12 mouse cellular contexts compared by ENCODE assay signal in the genomic region with DNA sequence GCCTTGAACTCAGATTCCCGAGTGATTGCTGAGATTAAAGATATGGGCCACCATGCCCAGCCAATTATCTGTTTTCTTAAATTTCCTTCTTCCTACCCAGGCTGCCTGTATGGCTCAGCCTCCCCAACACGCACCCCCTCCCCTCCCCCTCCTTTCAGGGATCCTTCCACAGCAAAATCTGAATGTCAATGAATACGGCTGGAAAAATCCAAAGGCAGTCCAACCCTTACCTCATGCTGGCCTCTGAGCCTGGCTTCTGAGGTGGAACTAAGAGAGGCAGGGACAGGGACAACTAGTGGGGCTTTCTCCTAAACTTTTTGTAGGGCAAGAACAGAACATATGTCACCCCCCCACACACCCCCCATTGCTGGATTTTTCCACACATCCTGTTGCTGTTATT. TPM values are rescaled to one million over a fixed set of nuclear protein-coding genes. Genes with fewer than 3 reads are reported as not detected.
"Had no signal": no experiment of that assay in that cellular context is flagged by ENCODE, and none has a peak within 500 bp of the region (broad histone marks: within the 10 kb centered on the region; RNA-seq: fewer than 3 reads in every experiment).

No protein-coding gene starts in this region.

- DNase-seq: layer of hippocampus, postnatal 36 days; liver; liver, embryonic 13.5 days; lung, postnatal 14 days; right cerebral cortex, postnatal 25 days; thymus, postnatal 36 days had no signal

- H3K27me3 ChIP-seq: midbrain, embryonic 13.5 days had no signal

- H3K9me3 ChIP-seq: limb, embryonic 12.5 days; liver, embryonic 13.5 days; lung, embryonic 15.5 days; midbrain, embryonic 13.5 days had no signal

- ATAC-seq: liver, postnatal 0 days; midbrain, embryonic 13.5 days had no signal

- H3K9ac ChIP-seq: limb, embryonic 12.5 days; liver, embryonic 13.5 days; liver, postnatal 0 days; lung, embryonic 15.5 days; midbrain, embryonic 13.5 days had no signal

- H3K4me2 ChIP-seq: limb, embryonic 12.5 days; liver, embryonic 13.5 days; lung, embryonic 15.5 days; midbrain, embryonic 13.5 days had no signal

- H3K36me3 ChIP-seq: limb, embryonic 12.5 days; liver, embryonic 13.5 days; lung, embryonic 15.5 days; midbrain, embryonic 13.5 days had no signal

- H3K4me3 ChIP-seq: limb, embryonic 12.5 days; liver, embryonic 13.5 days; lung, embryonic 15.5 days; megakaryocyte, embryonic 14.5 days; midbrain, embryonic 13.5 days had no signal

- H3K4me1 ChIP-seq: lung, embryonic 15.5 days had no signal

- H3K27ac ChIP-seq: limb, embryonic 12.5 days; liver, embryonic 13.5 days; lung, embryonic 15.5 days; macrophage; midbrain, embryonic 13.5 days had no signal

RNA-seq across cellular contexts. Expression of a gene that starts 9.5 kb away (rescaled TPM):
- polyA plus RNA-seq: limb, embryonic 12.5 days; liver, postnatal 0 days; macrophage had no signal
